Mouse (Mus musculus) T-helper 17 cell (primary cell): Measurements from ENCODE around the gene Olfr887.

Experiments
- in situ Hi-C, 2 experiments: fragments of 300-600 bp; cut with MboI, MseI; formaldehyde crosslinking; loops; 1 replicate in 1 of 2; 2 replicates in 1 of 2; pipeline ENCODE4 v1.15.1; 2025; ENCODE audit warnings: high pct_unique_total_duplicates in 2 of 2

The Olfr887 gene

DNA sequence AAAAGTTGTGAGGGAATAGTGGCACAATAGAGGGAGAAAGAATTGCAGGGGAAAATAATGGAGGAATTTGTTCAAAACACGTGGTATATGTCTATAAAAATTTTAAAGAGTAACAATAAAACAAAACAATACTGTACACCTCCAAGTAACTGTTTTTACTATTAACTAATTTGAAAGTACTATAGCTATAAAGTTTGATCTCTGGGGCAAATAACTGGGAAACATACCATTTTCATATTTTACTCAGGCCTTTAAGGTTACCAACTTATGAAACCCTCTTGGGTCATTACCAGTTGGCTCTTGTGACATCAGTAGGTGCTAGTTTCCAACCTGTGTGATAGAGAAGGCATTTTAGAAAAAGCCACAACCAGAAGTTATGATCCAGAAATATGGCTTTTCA is at the start of gene Olfr887:
Olfr887 (plus strand) TSS at position 301 of the 400 bp plus-strand sequence.
- in situ Hi-C loops = no loop called here

DNA sequence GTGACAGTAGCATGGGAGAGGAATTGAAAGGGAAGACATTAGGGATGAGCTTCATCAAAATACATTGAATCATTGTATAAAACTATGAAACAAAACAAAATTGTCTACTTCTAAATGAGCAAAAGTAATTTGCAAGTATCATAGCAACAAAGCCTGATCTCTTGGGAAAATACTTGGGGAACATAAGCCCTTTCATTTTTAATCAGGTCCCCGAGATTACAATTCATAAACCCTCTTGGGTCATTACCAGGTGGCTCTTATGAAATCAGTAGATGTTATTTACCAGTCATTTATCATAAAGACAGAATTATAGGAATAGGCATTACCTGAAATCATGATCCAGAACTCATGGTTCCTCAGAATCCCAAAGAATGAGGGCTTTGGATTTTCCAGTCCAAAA is 37.6 kb upstream of the Olfr887 start, which contains the start of gene Olfr884:
Olfr884 (plus strand) TSS at position 301 of the 400 bp plus-strand sequence.
- in situ Hi-C loops = no loop called here

- in situ Hi-C loops = loop anchor here in 1 of 2 experiments (10.0 kb wide), 1 partner anchor 1374 kb away; no protein-coding TSS in a partner anchor
These were observed 22.9 kb upstream of the Olfr887 start, which contains the start of gene Olfr885 for GRCm38 (mm10) chr9:38061022-38061421. Gene Olfr885, plus strand, starts transcription at chr9:38061322.

- in situ Hi-C loops = no loop called here
These were observed 24.0 kb downstream of the Olfr887 start, which contains the start of gene Olfr888 for GRCm38 (mm10) chr9:38107828-38108227. Gene Olfr888, plus strand, starts transcription at chr9:38108128.

- in situ Hi-C loops = no loop called here
These were observed 31.0 kb downstream of the Olfr887 start, which contains the start of gene Olfr889 for GRCm38 (mm10) chr9:38114898-38115297. Gene Olfr889, plus strand, starts transcription at chr9:38115198.
